Mouse (Mus musculus) heart, adult 2 months (tissue): ENCODE measurements around the gene Brwd1.
"Not testable (repeated sequence)": the region's sequence is repeated elsewhere in the genome, so short reads cannot be mapped to it uniquely, and the experiment has no call there.

ENCODE experiments used
- CTCF ChIP-seq: fragments of 200-600 bp; IDR thresholded peaks from 2 replicates; pipeline ENCODE4 v1.8.1; 2022; ENCODE audit warnings: antibody characterized with exemption, mild to moderate bottlenecking, moderate library complexity
- POLR2A ChIP-seq: fragments of 200-500 bp; IDR thresholded peaks from 2 replicates; pipeline ENCODE4 v1.6.1; 2011; ENCODE audit warnings: mild to moderate bottlenecking, low read depth, low read length, control low read depth; ENCODE audit not compliant: insufficient read depth

- TF ChIP-seq CTCF, POLR2A: not testable (repeated sequence)
These were observed 15.5 kb upstream of the Brwd1 start for GRCm38 (mm10) chr16:96097811-96098210.
